Mouse (Mus musculus): Measurements from ENCODE around the gene Dcbld1. TPM values are rescaled to one million over a fixed set of nuclear protein-coding genes. Genes with fewer than 3 reads are reported as not detected.

Gene Dcbld1
- polyA plus RNA-seq (2012): not detected in 2 replicates

GRCm38 (mm10) chr10:52233301-52233968 lies at the start of gene Dcbld1:
TSS of gene Dcbld1 (plus strand) at chr10:52233619.
- no peak for TF ChIP-seq GATA1 (IDR thresholded peaks at IDR 0.05; ENCODE audit: low read length)

- TF ChIP-seq GATA1 (IDR thresholded peaks at IDR 0.05; ENCODE audit: low read length): no peak
Measured at GRCm38 (mm10) chr10:52185900-52186299, 47.5 kb upstream of the Dcbld1 start.

- no peak for TF ChIP-seq GATA1 (IDR thresholded peaks at IDR 0.05; ENCODE audit: low read length)
Measured at GRCm38 (mm10) chr10:52194957-52195852, 38.2 kb upstream of the Dcbld1 start, which contains the start of gene Ros1. TSS of gene Ros1 (minus strand) at chr10:52195244.

- TF ChIP-seq GATA1 (IDR thresholded peaks at IDR 0.05; ENCODE audit: low read length): no peak
Measured at GRCm38 (mm10) chr10:52204006-52204405, 29.4 kb upstream of the Dcbld1 start.

GRCm38 (mm10) chr10:52215267-52215818 lies 18.1 kb upstream of the Dcbld1 start:
- TF ChIP-seq GATA1 (IDR thresholded peaks at IDR 0.05; ENCODE audit: low read length): no peak

GRCm38 (mm10) chr10:52216797-52217563 lies 16.4 kb upstream of the Dcbld1 start:
- TF ChIP-seq GATA1 (IDR thresholded peaks at IDR 0.05; ENCODE audit: low read length): no peak

- no peak for TF ChIP-seq GATA1 (IDR thresholded peaks at IDR 0.05; ENCODE audit: low read length)
Measured at GRCm38 (mm10) chr10:52217564-52217934, 15.9 kb upstream of the Dcbld1 start.

GRCm38 (mm10) chr10:52219600-52219999 lies 13.8 kb upstream of the Dcbld1 start:
- no peak for TF ChIP-seq GATA1 (IDR thresholded peaks at IDR 0.05; ENCODE audit: low read length)

GRCm38 (mm10) chr10:52232196-52233176 lies 933 bp upstream of the Dcbld1 start:
- no peak for TF ChIP-seq GATA1 (IDR thresholded peaks at IDR 0.05; ENCODE audit: low read length)

GRCm38 (mm10) chr10:52233969-52234653 lies 692 bp downstream of the Dcbld1 start:
- TF ChIP-seq GATA1 (IDR thresholded peaks at IDR 0.05; ENCODE audit: low read length): no peak

- TF ChIP-seq GATA1 (IDR thresholded peaks at IDR 0.05; ENCODE audit: low read length): no peak
Measured at GRCm38 (mm10) chr10:52234654-52234981, 1.2 kb downstream of the Dcbld1 start.

GRCm38 (mm10) chr10:52235461-52235860 lies 2.0 kb downstream of the Dcbld1 start:
- no peak for TF ChIP-seq GATA1 (IDR thresholded peaks at IDR 0.05; ENCODE audit: low read length)

GRCm38 (mm10) chr10:52242015-52242414 lies 8.6 kb downstream of the Dcbld1 start:
- TF ChIP-seq GATA1 (IDR thresholded peaks at IDR 0.05; ENCODE audit: low read length): no peak
